Mouse (Mus musculus) heart, postnatal 0 days (tissue): ENCODE measurements around the gene Ccdc61. TPM values are rescaled to one million over a fixed set of nuclear protein-coding genes. Genes with fewer than 3 reads are reported as not detected.

ENCODE experiments used
- ATAC-seq: fragments of 200-750 bp; cut with Nextera tagmentation; 2 replicates; pipeline ENCODE4 v1.8.0; 2017; ENCODE audit warnings: low read depth, moderate number of reproducible peaks, moderate library complexity; ENCODE audit not compliant: insufficient read depth
- DNase-seq: peaks from one replicate; pipeline ENCODE4 v3.0.0-alpha.2; 2016; ENCODE audit warnings: low spot score
- H3K27ac ChIP-seq: fragments of 300-500 bp; sonication (generic); 2 replicates; pipeline ENCODE4 v1.5.1; 2014; ENCODE audit warnings: low read depth, mild to moderate bottlenecking
- H3K27me3 ChIP-seq: fragments of 300-500 bp; sonication (generic); 2 replicates; pipeline ENCODE4 v1.6.1; 2014; ENCODE audit warnings: low read length, mixed read lengths; ENCODE audit not compliant: control insufficient read depth, insufficient read depth
- H3K36me3 ChIP-seq: fragments of 300-500 bp; sonication (generic); replicated peaks from 2 replicates; pipeline ENCODE4 v1.6.1; 2014; ENCODE audit warnings: low read length, mixed read lengths; ENCODE audit not compliant: control insufficient read depth, insufficient read depth
- H3K4me1 ChIP-seq: fragments of 300-500 bp; sonication (generic); 2 replicates; pipeline ENCODE4 v1.6.1; 2014; ENCODE audit warnings: antibody characterized with exemption; ENCODE audit not compliant: control insufficient read depth, insufficient read depth
- H3K4me2 ChIP-seq: fragments of 300-500 bp; sonication (generic); 2 replicates; pipeline ENCODE4 v1.6.1; 2014; ENCODE audit warnings: low read depth, mild to moderate bottlenecking, low read length, moderate library complexity
- H3K4me3 ChIP-seq: fragments of 300-500 bp; sonication (generic); 2 replicates; pipeline ENCODE4 v1.5.1; 2014; ENCODE audit warnings: low read depth, low read length
- H3K9ac ChIP-seq: fragments of 300-500 bp; sonication (generic); replicated peaks from 2 replicates; pipeline ENCODE4 v1.6.1; 2014; ENCODE audit warnings: low read depth, low read length, mixed read lengths
- H3K9me3 ChIP-seq: fragments of 300-500 bp; sonication (generic); replicated peaks from 2 replicates; pipeline ENCODE4 v1.6.1; 2016; ENCODE audit warnings: low read length; ENCODE audit not compliant: control insufficient read depth
- CTCF ChIP-seq: IDR thresholded peaks from 2 replicates; pipeline ENCODE4 v1.5.1; 2016; ENCODE audit warnings: antibody characterized with exemption, control low read depth, low read depth
- EP300 ChIP-seq: IDR thresholded peaks from 2 replicates; pipeline ENCODE4 v1.6.1; 2016; ENCODE audit warnings: antibody characterized with exemption, low read depth
- WGBS: fragments of 180-500 bp; shearing (Covaris S2); extraction: QIAGEN DNeasy Blood & Tissue Kit; methylation state at CpG from one replicate; pipeline ENCODE4 v1.1.7; 2014; 5-methylcytosine and 5-hydroxymethylcytosine counted together
- polyA plus RNA-seq: library from polyadenylated mRNA; unstranded; fragments of >200 nt; fragmentation: Nextera tagmentation; extraction: Ambion mirVana; gene quantifications from 2 replicates; pipeline ENCODE4 v1.2.1, GENCODE M21; 2015
- total RNA-seq: library from RNA; depleted of rRNA; stranded (reverse); fragments of >200 nt; gene quantifications from 2 replicates; pipeline ENCODE4 v1.2.3, GENCODE M21; 2014; ENCODE audit warnings: low replicate concordance

Gene Ccdc61
- total and polyA plus RNA-seq, 2 experiments from 2014 or later: 12.7 to 26.9 TPM

- no peak overlapping the region for H3K4me3 ChIP-seq
- 31% methylated on average over 4 of the region's 4 CpGs for WGBS
These were observed 13.5 kb upstream of the Ccdc61 start for GRCm38 (mm10) chr7:18923711-18924191.

GRCm38 (mm10) chr7:18923267-18923666 is 13.1 kb upstream of the Ccdc61 start:
- peaks cover 56% of the 10 kb centered on the region for H3K27me3 ChIP-seq
- H3K4me1 ChIP-seq: 0 out of 2 replicates have a peak, but pooled peaks cover 4% of the 10 kb centered on the region
- H3K36me3 ChIP-seq: no peaks in the 10 kb centered on the region
- WGBS: 70% methylated on average over 11 of the region's 11 CpGs
- H3K4me3 ChIP-seq: no peak overlapping the region
- no peak overlapping the region for H3K27ac ChIP-seq
- H3K4me2 ChIP-seq: no peak overlapping the region
- ATAC-seq (no peak), DNase-seq (no peak)
- TF ChIP-seq CTCF (no peak), EP300 (no peak)
- no peak overlapping the region for H3K9ac ChIP-seq
- H3K9me3 ChIP-seq: no peaks in the 10 kb centered on the region

More at GRCm38 (mm10) chr7:18923711-18924191, 13.5 kb upstream of the Ccdc61 start:
- Histone ChIP-seq H3K9me3 (no peaks in the 10 kb centered on the region), H3K27ac (no peak overlapping the region), H3K9ac (no peak overlapping the region), H3K27me3 (peaks cover 57% of the 10 kb centered on the region), H3K4me1 (0 out of 2 replicates have a peak, but pooled peaks cover 4% of the 10 kb centered on the region), H3K36me3 (no peaks in the 10 kb centered on the region), H3K4me2 (no peak overlapping the region)
- DNase-seq (no peak), ATAC-seq (no peak)
- no peak for TF ChIP-seq CTCF
- TF ChIP-seq EP300: no peak

- Histone ChIP-seq H3K9ac (no peak overlapping the region), H3K4me2 (no peak overlapping the region), H3K27ac (no peak overlapping the region), H3K9me3 (no peaks in the 10 kb centered on the region), H3K27me3 (peaks cover 52% of the 10 kb centered on the region), H3K4me1 (0 out of 2 replicates have a peak, but pooled peaks cover 4% of the 10 kb centered on the region), H3K36me3 (no peaks in the 10 kb centered on the region), H3K4me3 (no peak overlapping the region)
- WGBS: 49% methylated on average over 5 of the region's 5 CpGs
- TF ChIP-seq EP300 (no peak), CTCF (no peak)
- no peak for ATAC-seq
- DNase-seq: no peak
These were observed 12.6 kb upstream of the Ccdc61 start for GRCm38 (mm10) chr7:18922807-18923206.

GRCm38 (mm10) chr7:18921069-18921468 is 10.9 kb upstream of the Ccdc61 start:
- no peak for ATAC-seq
- Histone ChIP-seq H3K9me3 (no peaks in the 10 kb centered on the region), H3K36me3 (no peaks in the 10 kb centered on the region), H3K27ac (no peak overlapping the region), H3K9ac (no peak overlapping the region), H3K27me3 (peaks cover 35% of the 10 kb centered on the region), H3K4me1 (0 out of 2 replicates have a peak, but pooled peaks cover 2% of the 10 kb centered on the region), H3K4me2 (no peak overlapping the region), H3K4me3 (no peak overlapping the region)
- no peak for TF ChIP-seq CTCF
- TF ChIP-seq EP300: no peak
- WGBS: 3% methylated on average over 12 of the region's 12 CpGs
- peak; percentile 9 for DNase-seq

GRCm38 (mm10) chr7:18917931-18918330 is 7.7 kb upstream of the Ccdc61 start:
- Histone ChIP-seq H3K9ac (no peak overlapping the region), H3K9me3 (no peaks in the 10 kb centered on the region), H3K4me2 (no peak overlapping the region), H3K27ac (no peak overlapping the region), H3K4me3 (no peak overlapping the region), H3K36me3 (no peaks in the 10 kb centered on the region), H3K4me1 (no peaks in the 10 kb centered on the region), H3K27me3 (peaks cover 10% of the 10 kb centered on the region)
- no peak for TF ChIP-seq CTCF
- 50% methylated on average over 3 of the region's 3 CpGs for WGBS
- no peak for DNase-seq
- no peak for ATAC-seq

- H3K4me3 ChIP-seq: no peak overlapping the region
- ATAC-seq: no peak
- WGBS: 66% methylated on average over 4 of the region's 4 CpGs
- no peak overlapping the region for H3K4me2 ChIP-seq
- peaks cover 5% of the 10 kb centered on the region; the same call in 1 of the 2 replicates for H3K27me3 ChIP-seq
- no peak for DNase-seq
- H3K9ac ChIP-seq: no peak overlapping the region
- no peaks in the 10 kb centered on the region for H3K9me3 ChIP-seq
- H3K36me3 ChIP-seq: no peaks in the 10 kb centered on the region
- no peaks in the 10 kb centered on the region for H3K4me1 ChIP-seq
- no peak overlapping the region for H3K27ac ChIP-seq
- TF ChIP-seq EP300 (no peak), CTCF (no peak)
These were observed 6.0 kb upstream of the Ccdc61 start for GRCm38 (mm10) chr7:18916254-18916653.
